ENCODE assay signal across 18 mouse cellular contexts in genomic region chr2:52732611-52733010, GRCm38 (mm10). TPM values are rescaled to one million over a fixed set of nuclear protein-coding genes. Genes with fewer than 3 reads are reported as not detected.
"Had no signal": no experiment of that assay in that cellular context is flagged by ENCODE, and none has a peak within 500 bp of the region (broad histone marks: within the 10 kb centered on the region; RNA-seq: fewer than 3 reads in every experiment).

No protein-coding gene starts in this region.

- ATAC-seq: midbrain, embryonic 15.5 days had no signal

- H3K4me2 ChIP-seq: limb, embryonic 13.5 days; midbrain, embryonic 15.5 days; neural tube, embryonic 13.5 days had no signal

- DNase-seq: kidney, adult 9 months; left cerebral cortex, postnatal 4 days; lung, adult 2 months; lung, postnatal 36 days; retina, postnatal 1 day; right cerebral cortex, postnatal 4 days; spleen, adult 18-20 months; thymus, adult 18-20 months; thymus, postnatal 14 days had no signal

- H3K4me1 ChIP-seq: limb, embryonic 13.5 days; midbrain, embryonic 15.5 days had no signal

- H3K4me3 ChIP-seq: limb, embryonic 13.5 days; midbrain, embryonic 10.5 days; midbrain, embryonic 15.5 days; neural tube, embryonic 13.5 days had no signal

- H3K36me3 ChIP-seq: midbrain, embryonic 15.5 days had no signal

- H3K27me3 ChIP-seq: limb, embryonic 13.5 days; midbrain, embryonic 15.5 days; neural tube, embryonic 13.5 days had no signal

- H3K9me3 ChIP-seq: limb, embryonic 13.5 days; midbrain, embryonic 10.5 days; midbrain, embryonic 15.5 days had no signal

- H3K9ac ChIP-seq: limb, embryonic 13.5 days; liver, embryonic 14.5 days; midbrain, embryonic 15.5 days; neural tube, embryonic 13.5 days had no signal

- H3K27ac ChIP-seq: kidney, postnatal 0 days; limb, embryonic 13.5 days; liver, embryonic 14.5 days; midbrain, embryonic 10.5 days; midbrain, embryonic 15.5 days; neural tube, embryonic 13.5 days had no signal

RNA-seq across cellular contexts. Expression of gene Cacnb4, which starts 56.0 kb away (rescaled TPM):
- total RNA-seq: liver, adult 2 months; megakaryocyte, adult 5-6 weeks; monocyte, adult 5-6 weeks had no signal
